13 mouse cellular contexts compared by ENCODE assay signal in the genomic region with DNA sequence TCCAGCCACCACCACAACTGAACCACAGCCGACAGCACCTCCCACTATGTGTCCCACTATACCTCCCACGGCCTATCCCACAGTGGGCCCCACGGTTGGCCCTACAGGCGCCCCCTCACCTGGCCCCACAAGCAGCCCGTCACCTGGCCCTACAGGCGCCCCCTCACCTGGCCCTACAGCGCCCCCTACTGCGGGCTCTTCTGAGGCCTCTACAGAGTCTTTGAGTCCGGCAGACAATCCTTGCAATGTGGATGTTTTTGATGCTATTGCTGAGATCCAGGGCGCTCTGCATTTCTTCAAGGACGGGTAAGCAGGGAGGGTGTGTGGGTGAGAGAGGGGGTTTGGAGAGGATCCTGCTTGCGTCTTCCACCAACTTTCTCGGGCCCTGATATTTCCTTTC. TPM values are rescaled to one million over a fixed set of nuclear protein-coding genes. Genes with fewer than 3 reads are reported as not detected.
DNase-seq lines count a peak whose midpoint lies in the region; ATAC-seq and TF ChIP-seq lines count a peak whose summit lies in the region.
"Had no signal": no experiment of that assay in that cellular context is flagged by ENCODE, and none has a peak within 500 bp of the region (broad histone marks: within the 10 kb centered on the region; RNA-seq: fewer than 3 reads in every experiment).

No protein-coding gene starts in this region.

- ATAC-seq in lung, postnatal 0 days = no peak
- no peak for ATAC-seq in liver, postnatal 0 days

- H3K4me2 ChIP-seq in lung, postnatal 0 days (replicated peaks; ENCODE audit: low read depth, low read length) = no peak overlapping the region
- peak overlapping the region; percentile 15; the same call in 1 of the 2 replicates for H3K4me2 ChIP-seq in liver, postnatal 0 days (ENCODE audit: low read depth, low read length)

- intact Hi-C loops in gastrocnemius, adult 2 months (cut with DNase I) = no loop called here

- no peak for TF ChIP-seq POLR2A in ES-Bruce4 (IDR thresholded peaks at IDR 0.05; ENCODE audit: insufficient read depth, low read length)

- H3K9ac ChIP-seq in lung, postnatal 0 days (replicated peaks; ENCODE audit: low read depth) = no peak overlapping the region
- no peak overlapping the region for H3K9ac ChIP-seq in ES-Bruce4 (ENCODE audit: low read depth, poor library complexity, severe bottlenecking)
- no peak overlapping the region for H3K9ac ChIP-seq in liver, postnatal 0 days (replicated peaks)
- H3K9ac ChIP-seq: forebrain, embryonic 12.5 days; heart, embryonic 12.5 days had no signal

- WGBS in lung, postnatal 0 days = 30% methylated on average over 13 of the region's 13 CpGs
- 34% methylated on average over 13 of the region's 13 CpGs for WGBS in liver, postnatal 0 days (ENCODE audit: insufficient replicate concordance)

- TF ChIP-seq EP300 in lung, postnatal 0 days (IDR thresholded peaks at IDR 0.05) = no peak
- TF ChIP-seq EP300 in ES-Bruce4 (IDR thresholded peaks at IDR 0.05; ENCODE audit: insufficient read depth, low read depth, low read length) = no peak
- no peak for TF ChIP-seq EP300 in liver, postnatal 0 days (IDR thresholded peaks at IDR 0.05; ENCODE audit: low read depth)

- H3K4me1 ChIP-seq in lung, postnatal 0 days (ENCODE audit: insufficient read depth, low read depth, low read length) = no peaks in the 10 kb centered on the region
- peaks cover 5% of the 10 kb centered on the region for H3K4me1 ChIP-seq in ES-Bruce4 (ENCODE audit: control insufficient read depth, insufficient read depth, low read length)
- H3K4me1 ChIP-seq in liver, postnatal 0 days (ENCODE audit: insufficient read depth) = no peaks in the 10 kb centered on the region

- H3K9me3 ChIP-seq in lung, postnatal 0 days (ENCODE audit: low read length) = no peaks in the 10 kb centered on the region
- no peaks in the 10 kb centered on the region for H3K9me3 ChIP-seq in ES-Bruce4 (replicated peaks; ENCODE audit: control insufficient read depth, insufficient read depth, low read length, poor library complexity, severe bottlenecking)
- no peaks in the 10 kb centered on the region for H3K9me3 ChIP-seq in liver, postnatal 0 days (ENCODE audit: low read length)
- H3K9me3 ChIP-seq: forebrain, embryonic 12.5 days had no signal

- H3K27ac ChIP-seq in gastrocnemius, adult 2 months = no peak overlapping the region
- no peak overlapping the region for H3K27ac ChIP-seq in lung, postnatal 0 days (ENCODE audit: low read length)
- no peak overlapping the region for H3K27ac ChIP-seq in ES-Bruce4 (ENCODE audit: insufficient read depth, low read length)
- H3K27ac ChIP-seq in liver, postnatal 0 days (ENCODE audit: low read depth) = no peak overlapping the region
- H3K27ac ChIP-seq: forebrain, embryonic 12.5 days; midbrain, embryonic 10.5 days had no signal

- TF ChIP-seq CTCF in gastrocnemius, adult 2 months (IDR thresholded peaks at IDR 0.05) = peak; percentile 5; the same call in 1 of the 2 replicates
- peak; percentile 38 for TF ChIP-seq CTCF in lung, postnatal 0 days (IDR thresholded peaks at IDR 0.05)
- TF ChIP-seq CTCF in ES-Bruce4 (IDR thresholded peaks at IDR 0.05; ENCODE audit: low read depth, low read length) = peak; percentile 43
- peak; percentile 36; the same call in 1 of the 2 replicates for TF ChIP-seq CTCF in liver, postnatal 0 days (IDR thresholded peaks at IDR 0.05; ENCODE audit: low read depth)

- peaks cover 32% of the 10 kb centered on the region for H3K27me3 ChIP-seq in lung, postnatal 0 days (replicated peaks; ENCODE audit: insufficient read depth, low read length)
- no peaks in the 10 kb centered on the region for H3K27me3 ChIP-seq in ES-Bruce4 (ENCODE audit: control insufficient read depth, insufficient read depth, low read length, poor library complexity, severe bottlenecking)
- peaks cover 61% of the 10 kb centered on the region for H3K27me3 ChIP-seq in liver, postnatal 0 days (ENCODE audit: insufficient read depth, low read length)

- no peak overlapping the region for H3K4me3 ChIP-seq in gastrocnemius, adult 2 months
- H3K4me3 ChIP-seq in lung, postnatal 0 days (ENCODE audit: low read depth, low read length) = no peak overlapping the region
- no peak overlapping the region for H3K4me3 ChIP-seq in ES-Bruce4 (ENCODE audit: low read depth, low read length)
- peak overlapping the region; percentile 6; the same call in 1 of the 2 replicates for H3K4me3 ChIP-seq in liver, postnatal 0 days (ENCODE audit: low read depth, low read length)
- H3K4me3 ChIP-seq: forebrain, embryonic 12.5 days; heart, embryonic 12.5 days had no signal

- no peak for DNase-seq in gastrocnemius, adult 2 months
- no peak for DNase-seq in gastrocnemius, postnatal 25 days
- DNase-seq in lung, postnatal 0 days (ENCODE audit: low spot score) = no peak
- DNase-seq in lung, postnatal 36 days = no peak
- peak; percentile 45 for DNase-seq in liver, postnatal 0 days
- no peak for DNase-seq in c-Kit-positive CD71-positive TER-119-positive erythroid progenitor cells, embryonic 14.5 days (ENCODE audit: low spot score)
- DNase-seq: adrenal gland, postnatal 36 days; gastrocnemius, postnatal 10 days; left cerebral cortex, postnatal 4 days had no signal

- no peaks in the 10 kb centered on the region for H3K36me3 ChIP-seq in lung, postnatal 0 days (ENCODE audit: insufficient read depth, low read length)
- no peaks in the 10 kb centered on the region for H3K36me3 ChIP-seq in ES-Bruce4 (ENCODE audit: control insufficient read depth, insufficient read depth, low read length, poor library complexity, severe bottlenecking)
- no peaks in the 10 kb centered on the region for H3K36me3 ChIP-seq in liver, postnatal 0 days (replicated peaks; ENCODE audit: insufficient read depth, low read length)
- H3K36me3 ChIP-seq: forebrain, embryonic 12.5 days; heart, embryonic 12.5 days; midbrain, embryonic 10.5 days had no signal

RNA-seq across cellular contexts. Expression of gene Slc12a5, which starts 8.2 kb away (rescaled TPM):
- under 1 TPM; 0.36 to 0.53 TPM for total RNA-seq in gastrocnemius, adult 2 months (2021)
- under 1 TPM; 0.21 to 0.38 TPM for total RNA-seq in gastrocnemius, postnatal 25 days (2021)
- polyA plus RNA-seq in lung, postnatal 0 days (2015; fragmentation: Nextera tagmentation; extraction: Ambion mirVana) = 0.84 and 1.0 TPM in 2 replicates
- polyA plus RNA-seq in ES-Bruce4 (2011; ENCODE audit: insufficient read depth, insufficient read length, low read depth, missing spikeins) = 1.6 and 1.9 TPM in 2 replicates
- polyA plus RNA-seq in liver, postnatal 0 days (2015; fragmentation: Nextera tagmentation; extraction: Ambion mirVana) = 0.39 and 0.60 TPM in 2 replicates

RNA-seq across cellular contexts. Expression of gene Mmp9, which starts 11.9 kb away (rescaled TPM):
- 1 to 10 TPM in 1 of 2 experiments, under 1 TPM in 1; 0.46 to 1.1 TPM for total RNA-seq in gastrocnemius, adult 2 months (2021)
- total RNA-seq in gastrocnemius, postnatal 25 days (2021) = 1 to 10 TPM in 1 of 2 experiments, under 1 TPM in 1; 0.64 to 1.4 TPM
- 4.5 and 5.6 TPM in 2 replicates for polyA plus RNA-seq in lung, postnatal 0 days (2015; fragmentation: Nextera tagmentation; extraction: Ambion mirVana)
- polyA plus RNA-seq in ES-Bruce4 (2011; ENCODE audit: insufficient read depth, insufficient read length, low read depth, missing spikeins) = 5.8 and 6.2 TPM in 2 replicates
- 15.8 and 17.2 TPM in 2 replicates for polyA plus RNA-seq in liver, postnatal 0 days (2015; fragmentation: Nextera tagmentation; extraction: Ambion mirVana)

RNA-seq across cellular contexts. Expression of gene Zfp335, which starts 40.9 kb away (rescaled TPM):
- 10 to 100 TPM in 1 of 2 experiments, 1 to 10 TPM in 1; 9.7 to 10.5 TPM for total RNA-seq in gastrocnemius, adult 2 months (2021)
- 1 to 10 TPM; 8.2 to 9.2 TPM for total RNA-seq in gastrocnemius, postnatal 25 days (2021)
- 5.0 and 5.2 TPM in 2 replicates for polyA plus RNA-seq in lung, postnatal 0 days (2015; fragmentation: Nextera tagmentation; extraction: Ambion mirVana)
- polyA plus RNA-seq in ES-Bruce4 (2011; ENCODE audit: insufficient read depth, insufficient read length, low read depth, missing spikeins) = 9.1 and 10.6 TPM in 2 replicates
- 2.1 and 2.5 TPM in 2 replicates for polyA plus RNA-seq in liver, postnatal 0 days (2015; fragmentation: Nextera tagmentation; extraction: Ambion mirVana)
